In genomic region chr19:57241363-57242192, GRCm38 (mm10) we compare ENCODE assay signal across 11 mouse cellular contexts.
DNase-seq lines count a peak whose midpoint lies in the region; ATAC-seq and TF ChIP-seq lines count a peak whose summit lies in the region.
"Had no signal": no experiment of that assay in that cellular context is flagged by ENCODE, and none has a peak within 500 bp of the region (broad histone marks: within the 10 kb centered on the region; RNA-seq: fewer than 3 reads in every experiment).

No protein-coding gene starts in this region.

- H3K4me2 ChIP-seq in limb, embryonic 12.5 days = 0 out of 2 replicates have a peak overlapping the region, but pooled peaks have one; percentile 6
- no peak overlapping the region for H3K4me2 ChIP-seq in midbrain, embryonic 16.5 days (ENCODE audit: low read length)
- H3K4me2 ChIP-seq: embryonic facial prominence, embryonic 13.5 days had no signal

- 22% methylated on average over 10 of the region's 10 CpGs for WGBS in limb, embryonic 12.5 days
- WGBS in limb, embryonic 10.5 days = 38% methylated on average over 10 of the region's 10 CpGs
- WGBS in midbrain, embryonic 16.5 days = 69% methylated on average over 10 of the region's 10 CpGs

- TF ChIP-seq CTCF in left cerebral cortex, adult 2 months (IDR thresholded peaks at IDR 0.05) = no peak

- peak; percentile 59 to 63 for DNase-seq in cerebellum, adult 18-20 months
- no peak for DNase-seq in cerebellum, postnatal 4 days (ENCODE audit: low spot score in 2 of 2)
- no peak for DNase-seq in limb, embryonic 10.5 days (ENCODE audit: low spot score)
- DNase-seq in cerebellum, postnatal 25 days = peak; percentile 66 to 67
- DNase-seq in left cerebral cortex, adult 2 months (ENCODE audit: extremely low spot score in 1 of 2, low spot score in 2 of 2) = no peak
- DNase-seq in ovary, postnatal 14 days (ENCODE audit: low spot score) = no peak
- DNase-seq: B cell, adult 2 months; heart, postnatal 14 days had no signal

- no peak overlapping the region for H3K4me3 ChIP-seq in limb, embryonic 12.5 days (replicated peaks)
- H3K4me3 ChIP-seq in limb, embryonic 10.5 days = no peak overlapping the region
- H3K4me3 ChIP-seq in midbrain, embryonic 16.5 days (ENCODE audit: low read depth, low read length) = no peak overlapping the region
- no peak overlapping the region for H3K4me3 ChIP-seq in left cerebral cortex, adult 2 months
- H3K4me3 ChIP-seq: embryonic facial prominence, embryonic 13.5 days had no signal

- no peak overlapping the region for H3K27ac ChIP-seq in limb, embryonic 12.5 days
- no peak overlapping the region for H3K27ac ChIP-seq in limb, embryonic 10.5 days
- H3K27ac ChIP-seq in midbrain, embryonic 16.5 days (ENCODE audit: low read length) = no peak overlapping the region
- H3K27ac ChIP-seq in left cerebral cortex, adult 2 months = no peak overlapping the region
- H3K27ac ChIP-seq: embryonic facial prominence, embryonic 13.5 days had no signal

- no peaks in the 10 kb centered on the region for H3K36me3 ChIP-seq in limb, embryonic 12.5 days
- no peaks in the 10 kb centered on the region for H3K36me3 ChIP-seq in limb, embryonic 10.5 days
- H3K36me3 ChIP-seq in midbrain, embryonic 16.5 days (ENCODE audit: control insufficient read depth, insufficient read depth, low read length) = no peaks in the 10 kb centered on the region
- H3K36me3 ChIP-seq: embryonic facial prominence, embryonic 13.5 days had no signal

- H3K4me1 ChIP-seq in limb, embryonic 12.5 days (replicated peaks) = peaks cover 37% of the 10 kb centered on the region
- H3K4me1 ChIP-seq in limb, embryonic 10.5 days = peaks cover 18% of the 10 kb centered on the region
- H3K4me1 ChIP-seq in midbrain, embryonic 16.5 days (ENCODE audit: control insufficient read depth, insufficient read depth, low read length) = peaks cover 8% of the 10 kb centered on the region; the same call in 1 of the 2 replicates

- intact Hi-C loops in left cerebral cortex, adult 2 months (cut with DNase I) = no loop called here

- no peaks in the 10 kb centered on the region for H3K9me3 ChIP-seq in limb, embryonic 12.5 days
- no peaks in the 10 kb centered on the region for H3K9me3 ChIP-seq in limb, embryonic 10.5 days (replicated peaks)
- H3K9me3 ChIP-seq in midbrain, embryonic 16.5 days (replicated peaks; ENCODE audit: control insufficient read depth, low read length, poor library complexity, severe bottlenecking) = no peaks in the 10 kb centered on the region
- H3K9me3 ChIP-seq: embryonic facial prominence, embryonic 13.5 days had no signal

- H3K27me3 ChIP-seq in limb, embryonic 12.5 days = no peaks in the 10 kb centered on the region
- H3K27me3 ChIP-seq in limb, embryonic 10.5 days (ENCODE audit: low read depth, poor library complexity, severe bottlenecking) = no peaks in the 10 kb centered on the region
- no peaks in the 10 kb centered on the region for H3K27me3 ChIP-seq in midbrain, embryonic 16.5 days (ENCODE audit: control insufficient read depth, insufficient read depth, low read depth, low read length)
- H3K27me3 ChIP-seq: embryonic facial prominence, embryonic 13.5 days had no signal

- no peak overlapping the region for H3K9ac ChIP-seq in limb, embryonic 12.5 days (replicated peaks)
- H3K9ac ChIP-seq in midbrain, embryonic 16.5 days (ENCODE audit: low read depth, low read length) = no peak overlapping the region
- H3K9ac ChIP-seq: embryonic facial prominence, embryonic 13.5 days had no signal

- peak; percentile 63; the same call in 1 of the 2 replicates for ATAC-seq in limb, embryonic 12.5 days (ENCODE audit: insufficient number of reproducible peaks, insufficient read depth, low FRiP score, low TSS enrichment, low read depth)
- ATAC-seq in midbrain, embryonic 16.5 days = peak; percentile 25; the same call in 1 of the 2 replicates

Comparison
In these comparisons a context has a peak if more than half of its experiments do, and no peak if none do; other contexts are left out.
1. DNase-seq: peak in cerebellum, adult 18-20 months (2 of 2) and cerebellum, postnatal 25 days (2 of 2); none in cerebellum, postnatal 4 days (0 of 2), limb, embryonic 10.5 days (single experiment), left cerebral cortex, adult 2 months (0 of 2) and ovary, postnatal 14 days (single experiment).